Mouse (Mus musculus) heart, adult 8-10 months (tissue): ENCODE data around the gene Vkorc1l1. TPM values are rescaled to one million over a fixed set of nuclear protein-coding genes. Genes with fewer than 3 reads are reported as not detected.

Experiments used
- DNase-seq: peaks from one replicate; pipeline ENCODE4 v3.0.0; 2022; ENCODE audit warnings: low spot score
- total RNA-seq, 4 experiments: library from RNA; stranded (reverse); gene quantifications; 2 replicates each; pipeline ENCODE4 v1.2.4; 2022

Vkorc1l1 gene
- total RNA-seq, 4 experiments from 2014 or later, result 14.7 to 18.3 (median 17.0) TPM

- peak; percentile 13 for DNase-seq
Observed at GRCm38 (mm10) chr5:129942073-129942939, 536 bp downstream of the Vkorc1l1 start.

GRCm38 (mm10) chr5:129943402-129943801 lies 1.6 kb downstream of the Vkorc1l1 start:
- DNase-seq, result no peak

- DNase-seq, result no peak
Observed at GRCm38 (mm10) chr5:129947528-129948033, 5.8 kb downstream of the Vkorc1l1 start.

GRCm38 (mm10) chr5:129952143-129952542 lies 10.4 kb downstream of the Vkorc1l1 start:
- DNase-seq, result no peak

GRCm38 (mm10) chr5:129954473-129955254 lies 12.9 kb downstream of the Vkorc1l1 start:
- peak; percentile 7 for DNase-seq

- DNase-seq, result no peak
Observed at GRCm38 (mm10) chr5:129955792-129956191, 14.0 kb downstream of the Vkorc1l1 start.

- no peak for DNase-seq
Observed at GRCm38 (mm10) chr5:129963224-129963623, 21.5 kb downstream of the Vkorc1l1 start.

GRCm38 (mm10) chr5:129966448-129966847 lies 24.7 kb downstream of the Vkorc1l1 start:
- DNase-seq, result no peak

GRCm38 (mm10) chr5:129968417-129968816 lies 26.6 kb downstream of the Vkorc1l1 start:
- no peak for DNase-seq

GRCm38 (mm10) chr5:129971491-129971890 lies 29.7 kb downstream of the Vkorc1l1 start:
- peak; percentile 36 for DNase-seq

- DNase-seq, result no peak
Observed at GRCm38 (mm10) chr5:129974354-129974753, 32.6 kb downstream of the Vkorc1l1 start.

- DNase-seq, result no peak
Observed at GRCm38 (mm10) chr5:129974866-129975311, 33.1 kb downstream of the Vkorc1l1 start.

- DNase-seq, result no peak
Observed at GRCm38 (mm10) chr5:129977768-129978167, 36.0 kb downstream of the Vkorc1l1 start.

GRCm38 (mm10) chr5:129978608-129979007 lies 36.8 kb downstream of the Vkorc1l1 start:
- no peak for DNase-seq

- DNase-seq, result no peak
Observed at GRCm38 (mm10) chr5:129980216-129980615, 38.4 kb downstream of the Vkorc1l1 start.

GRCm38 (mm10) chr5:129989376-129989775 lies 47.6 kb downstream of the Vkorc1l1 start:
- DNase-seq, result no peak

- no peak for DNase-seq
Observed at GRCm38 (mm10) chr5:129991898-129992297, 50.1 kb downstream of the Vkorc1l1 start.

- DNase-seq, result no peak
Observed at GRCm38 (mm10) chr5:129993374-129993773, 51.6 kb downstream of the Vkorc1l1 start.

GRCm38 (mm10) chr5:129994989-129995388 lies 53.2 kb downstream of the Vkorc1l1 start:
- DNase-seq, result no peak

- DNase-seq, result no peak
Observed at GRCm38 (mm10) chr5:129997700-129998099, 55.9 kb downstream of the Vkorc1l1 start.

- peak; percentile 31 for DNase-seq
Observed at GRCm38 (mm10) chr5:129999097-129999496, 57.3 kb downstream of the Vkorc1l1 start.

GRCm38 (mm10) chr5:130000735-130001134 lies 59.0 kb downstream of the Vkorc1l1 start:
- peak; percentile 43 for DNase-seq
